Mouse (Mus musculus) liver, embryonic 14.5 days (tissue): Measurements from ENCODE around the gene Mtx3. TPM values are rescaled to one million over a fixed set of nuclear protein-coding genes. Genes with fewer than 3 reads are reported as not detected.

ENCODE experiments used
- ATAC-seq: fragments of 200-750 bp; cut with Nextera tagmentation; 2 replicates; pipeline ENCODE4 v1.8.0; 2017; ENCODE audit warnings: moderate number of reproducible peaks, mild to moderate bottlenecking, moderate library complexity; ENCODE audit not compliant: insufficient read depth
- DNase-seq, 3 experiments: peaks; one replicate each; pipeline ENCODE4 v3.0.0-alpha.2; 2012 to 2013; ENCODE audit warnings: low read depth in 3 of 3, low spot score in 3 of 3
- H3K27ac ChIP-seq: fragments of 300-500 bp; sonication (generic); 2 replicates; pipeline ENCODE4 v1.5.1; 2014; ENCODE audit warnings: moderate library complexity, mild to moderate bottlenecking, control low read depth, inconsistent platforms
- H3K27me3 ChIP-seq: fragments of 300-500 bp; sonication (generic); 2 replicates; pipeline ENCODE4 v1.6.1; 2014; ENCODE audit warnings: mild to moderate bottlenecking, low read length, moderate library complexity; ENCODE audit not compliant: control insufficient read depth, insufficient read depth
- H3K36me3 ChIP-seq: fragments of 300-500 bp; sonication (generic); replicated peaks from 2 replicates; pipeline ENCODE4 v1.6.1; 2014; ENCODE audit warnings: low read depth; ENCODE audit not compliant: control insufficient read depth, insufficient read depth
- H3K4me1 ChIP-seq, 2 experiments: fragments of 200-500 bp in 1 of 2; fragments of 300-500 bp in 1 of 2; sonication (generic) in 1 of 2; replicated peaks; 2 replicates each; pipeline ENCODE4 v1.6.1; 2012 to 2014; ENCODE audit warnings: antibody characterized with exemption in 1 of 2, inconsistent platforms in 1 of 2, low read length in 1 of 2; ENCODE audit not compliant: control insufficient read depth in 2 of 2, insufficient read depth in 2 of 2
- H3K4me2 ChIP-seq: fragments of 300-500 bp; sonication (generic); 2 replicates; pipeline ENCODE4 v1.6.1; 2014; ENCODE audit warnings: low read depth, mild to moderate bottlenecking, control low read depth, moderate library complexity
- H3K4me3 ChIP-seq, 2 experiments: fragments of 200-500 bp in 1 of 2; fragments of 300-500 bp in 1 of 2; sonication (generic) in 1 of 2; 2 replicates each; pipeline ENCODE4 v1.5.1; 2012 to 2014; ENCODE audit warnings: low read depth in 2 of 2, low read length in 2 of 2, mild to moderate bottlenecking in 2 of 2, control low read depth in 1 of 2, inconsistent platforms in 1 of 2, moderate library complexity in 1 of 2; ENCODE audit not compliant: insufficient read depth in 1 of 2
- H3K9ac ChIP-seq: fragments of 300-500 bp; sonication (generic); replicated peaks from 2 replicates; pipeline ENCODE4 v1.6.1; 2014; ENCODE audit warnings: mild to moderate bottlenecking, control low read depth, moderate library complexity
- H3K9me3 ChIP-seq: fragments of 300-500 bp; sonication (generic); 2 replicates; pipeline ENCODE4 v1.6.1; 2016; ENCODE audit warnings: low read length, mixed read lengths; ENCODE audit not compliant: control insufficient read depth
- CTCF ChIP-seq: IDR thresholded peaks from 2 replicates; pipeline ENCODE4 v1.5.1; 2016; ENCODE audit warnings: antibody characterized with exemption, low read depth, control low read depth
- EP300 ChIP-seq: IDR thresholded peaks from 2 replicates; pipeline ENCODE4 v1.6.1; 2016; ENCODE audit warnings: antibody characterized with exemption, low read depth
- WGBS: fragments of 180-500 bp; shearing (Covaris S2); extraction: QIAGEN DNeasy Blood & Tissue Kit; methylation state at CpG from one replicate; pipeline ENCODE4 v1.1.7; 2014; ENCODE audit not compliant: insufficient replicate concordance; 5-methylcytosine and 5-hydroxymethylcytosine counted together
- polyA plus RNA-seq, 2 experiments: library from polyadenylated mRNA; depleted of rRNA in 1 of 2; stranded (reverse) in 1 of 2; unstranded in 1 of 2; fragments of >200 nt; fragmentation: Nextera tagmentation in 1 of 2; extraction: Ambion mirVana in 1 of 2; gene quantifications; 2 replicates each; pipeline versions ENCODE4 v1.2.1 to v1.2.3; 2012 to 2014

The Mtx3 gene
- polyA plus RNA-seq, 2 experiments, result 0.76 to 3.4 TPM

- Histone ChIP-seq H3K27ac (no peak overlapping the region), H3K27me3 (no peaks in the 10 kb centered on the region), H3K36me3 (no peaks in the 10 kb centered on the region), H3K4me3 (no peak overlapping the region), H3K9me3 (no peaks in the 10 kb centered on the region), H3K9ac (no peak overlapping the region), H3K4me2 (no peak overlapping the region), H3K4me1 (no peaks in the 10 kb centered on the region)
- WGBS, result 63% methylated on average over 9 of the region's 9 CpGs
- TF ChIP-seq EP300 (no peak), CTCF (no peak)
- ATAC-seq (no peak), DNase-seq (no peak)
These were observed 37.9 kb downstream of the Mtx3 start for GRCm38 (mm10) chr13:92882271-92882985.

- DNase-seq, result no peak
- 61% methylated on average over 7 of the region's 7 CpGs for WGBS
These were observed 38.6 kb downstream of the Mtx3 start for GRCm38 (mm10) chr13:92882986-92883720.

GRCm38 (mm10) chr13:92884206-92884605, 39.6 kb downstream of the Mtx3 start:
- Histone ChIP-seq H3K36me3 (no peaks in the 10 kb centered on the region), H3K9ac (no peak overlapping the region), H3K4me3 (no peak overlapping the region), H3K4me1 (no peaks in the 10 kb centered on the region), H3K27ac (no peak overlapping the region), H3K4me2 (no peak overlapping the region), H3K27me3 (no peaks in the 10 kb centered on the region), H3K9me3 (no peaks in the 10 kb centered on the region)
- ATAC-seq, result no peak
- no peak for DNase-seq
- 48% methylated on average over 1 of the region's 1 CpGs for WGBS
- TF ChIP-seq EP300, result no peak
- TF ChIP-seq CTCF, result no peak

More at GRCm38 (mm10) chr13:92882986-92883720, 38.6 kb downstream of the Mtx3 start:
- Histone ChIP-seq H3K4me2 (no peak overlapping the region), H3K9me3 (no peaks in the 10 kb centered on the region), H3K4me3 (no peak overlapping the region), H3K27me3 (no peaks in the 10 kb centered on the region), H3K36me3 (no peaks in the 10 kb centered on the region), H3K4me1 (no peaks in the 10 kb centered on the region), H3K9ac (no peak overlapping the region), H3K27ac (no peak overlapping the region)
- TF ChIP-seq EP300, result no peak
- TF ChIP-seq CTCF, result no peak
- ATAC-seq, result no peak

GRCm38 (mm10) chr13:92884930-92885329, 40.4 kb downstream of the Mtx3 start:
- Histone ChIP-seq H3K4me2 (no peak overlapping the region), H3K27me3 (no peaks in the 10 kb centered on the region), H3K9ac (no peak overlapping the region), H3K4me1 (no peaks in the 10 kb centered on the region), H3K36me3 (no peaks in the 10 kb centered on the region), H3K9me3 (no peaks in the 10 kb centered on the region), H3K4me3 (no peak overlapping the region), H3K27ac (no peak overlapping the region)
- 48% methylated on average over 1 of the region's 1 CpGs for WGBS
- TF ChIP-seq EP300 (no peak), CTCF (no peak)
- no peak for ATAC-seq
- no peak for DNase-seq

DNA sequence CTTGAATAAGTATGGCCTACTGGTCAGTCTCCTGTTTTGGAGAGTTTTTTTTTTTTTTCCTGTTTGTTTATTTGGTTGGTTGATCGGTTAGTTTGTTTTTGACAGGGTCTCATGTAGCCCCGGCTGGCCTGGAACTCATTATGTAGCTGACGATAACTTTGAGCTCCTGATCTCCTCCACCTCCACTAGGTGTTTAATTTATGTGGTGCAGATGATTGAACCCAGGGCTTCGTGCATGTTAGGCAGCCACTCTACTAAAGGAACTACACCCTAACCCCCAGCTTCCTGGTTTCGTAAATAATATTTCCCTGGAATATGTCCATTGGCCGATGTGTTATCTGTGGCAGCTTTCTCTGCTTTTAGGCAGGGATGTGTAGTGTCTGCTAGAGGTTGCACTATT, 54.5 kb downstream of the Mtx3 start:
- no peak for TF ChIP-seq EP300
- no peak for TF ChIP-seq CTCF
- Histone ChIP-seq H3K27ac (no peak overlapping the region), H3K4me3 (no peak overlapping the region), H3K9ac (no peak overlapping the region), H3K27me3 (no peaks in the 10 kb centered on the region), H3K36me3 (no peaks in the 10 kb centered on the region), H3K4me1 (no peaks in the 10 kb centered on the region), H3K4me2 (no peak overlapping the region), H3K9me3 (no peaks in the 10 kb centered on the region)
- no peak for DNase-seq
- no peak for ATAC-seq
- 66% methylated on average over 6 of the region's 6 CpGs for WGBS
